Mouse (Mus musculus) right cerebral cortex, postnatal 10 days (tissue): ENCODE data around the gene Bdkrb1.

ENCODE experiments used
- DNase-seq, 2 experiments: peaks; one replicate each; pipeline ENCODE4 v3.0.0; 2021; ENCODE audit warnings: low spot score in 2 of 2

The Bdkrb1 gene

GRCm38 (mm10) chr12:105602581-105603210 lies at the start of gene Bdkrb1:
Gene Bdkrb1, plus strand, starts transcription at chr12:105603085.
- no peak for DNase-seq

DNA sequence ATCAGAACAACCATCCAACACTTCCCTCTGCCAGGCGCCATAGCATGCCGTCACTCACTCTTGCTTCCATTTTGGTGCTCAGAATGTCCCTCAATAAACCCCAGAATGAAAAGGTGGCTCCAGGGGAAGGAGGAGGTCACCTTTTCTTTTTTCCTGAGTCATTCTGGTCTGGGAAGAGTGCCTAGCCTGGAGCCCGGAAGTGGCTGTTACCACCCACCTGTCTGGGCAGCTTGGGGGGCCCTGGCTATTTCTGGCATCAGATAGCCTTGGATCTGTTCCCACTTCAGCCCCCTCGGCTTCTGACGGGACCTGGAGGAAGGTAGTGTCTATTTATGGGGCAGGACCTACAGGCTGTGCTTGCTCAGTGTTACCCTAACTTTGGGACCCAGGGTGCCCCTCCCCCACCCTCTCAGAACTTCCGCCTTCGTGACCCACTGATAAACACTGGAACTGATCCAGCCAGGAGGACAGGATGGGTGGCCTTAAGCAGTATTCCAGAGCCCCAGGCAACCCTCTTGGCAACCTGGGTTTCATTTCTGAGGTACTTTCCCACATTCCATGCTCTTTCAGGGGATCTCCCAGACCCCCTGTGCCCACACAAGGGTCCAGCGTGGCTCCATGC lies 48.6 kb upstream of the Bdkrb1 start:
- DNase-seq = no peak

GRCm38 (mm10) chr12:105555172-105555571 lies 47.7 kb upstream of the Bdkrb1 start:
- DNase-seq = no peak

DNA sequence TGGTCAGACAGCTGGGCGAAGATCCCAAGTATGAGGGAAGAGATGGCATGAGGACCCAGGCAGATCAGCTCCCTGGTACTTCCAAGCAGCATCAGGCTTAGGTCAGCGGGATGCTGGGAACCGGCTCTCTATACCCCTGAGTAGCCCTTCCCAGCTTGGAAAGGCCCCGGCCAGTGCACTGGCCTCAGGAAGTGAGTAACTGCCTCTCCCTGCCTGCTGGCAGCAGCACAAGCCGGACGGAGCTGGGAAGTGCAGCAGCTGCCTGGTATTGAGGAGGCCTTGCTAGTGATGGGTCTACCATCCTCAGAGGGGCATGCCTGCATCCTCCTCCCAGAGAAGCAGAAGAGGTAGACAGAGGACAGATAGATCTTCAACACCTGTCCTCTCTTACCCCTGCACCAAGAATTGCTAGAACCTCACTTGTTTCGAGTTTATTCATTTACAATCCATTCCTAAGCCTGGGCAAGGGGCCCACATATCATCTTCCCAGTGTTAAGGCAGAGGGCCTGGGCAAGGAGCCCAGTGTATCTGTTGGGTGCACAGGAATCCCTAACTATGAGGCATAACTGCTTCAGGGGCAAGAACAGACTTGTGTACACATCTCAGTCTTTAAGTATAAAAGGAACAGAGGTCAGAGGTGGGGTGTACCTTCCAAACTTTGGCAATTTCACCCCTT lies 45.5 kb upstream of the Bdkrb1 start:
- DNase-seq = no peak

- DNase-seq = peak in 1 of 2 experiments; percentile 48
Observed at GRCm38 (mm10) chr12:105561007-105561534, 41.8 kb upstream of the Bdkrb1 start.

GRCm38 (mm10) chr12:105562056-105562820 lies 40.6 kb upstream of the Bdkrb1 start:
- no peak for DNase-seq

- DNase-seq = no peak
Observed at GRCm38 (mm10) chr12:105562936-105563680, 39.8 kb upstream of the Bdkrb1 start, which contains the start of gene Bdkrb2. Gene Bdkrb2, plus strand, starts transcription at chr12:105563226.

GRCm38 (mm10) chr12:105563726-105564275 lies 39.1 kb upstream of the Bdkrb1 start:
- no peak for DNase-seq

DNA sequence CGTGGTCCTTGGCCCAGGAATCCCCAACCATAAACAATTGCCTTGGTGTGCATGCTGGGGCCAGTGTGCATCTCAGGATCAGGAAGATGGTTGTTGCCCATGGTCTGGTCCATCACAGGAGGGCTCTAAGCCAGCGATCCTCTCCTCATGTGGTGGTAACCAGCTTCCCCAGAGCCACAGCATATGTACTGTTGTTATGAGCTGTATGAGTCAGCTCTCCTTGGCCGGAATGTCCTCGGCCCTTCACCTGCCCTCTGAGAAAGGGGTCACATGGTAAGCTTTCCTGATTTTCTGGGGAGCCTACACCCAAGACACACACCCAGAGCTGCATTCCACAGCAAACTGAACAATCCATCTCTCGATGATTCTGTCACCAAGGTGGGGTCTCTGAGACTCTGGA lies 37.7 kb upstream of the Bdkrb1 start:
- DNase-seq = no peak

GRCm38 (mm10) chr12:105571867-105572266 lies 31.0 kb upstream of the Bdkrb1 start:
- no peak for DNase-seq

- DNase-seq = no peak
Observed at GRCm38 (mm10) chr12:105572622-105573021, 30.3 kb upstream of the Bdkrb1 start.

DNA sequence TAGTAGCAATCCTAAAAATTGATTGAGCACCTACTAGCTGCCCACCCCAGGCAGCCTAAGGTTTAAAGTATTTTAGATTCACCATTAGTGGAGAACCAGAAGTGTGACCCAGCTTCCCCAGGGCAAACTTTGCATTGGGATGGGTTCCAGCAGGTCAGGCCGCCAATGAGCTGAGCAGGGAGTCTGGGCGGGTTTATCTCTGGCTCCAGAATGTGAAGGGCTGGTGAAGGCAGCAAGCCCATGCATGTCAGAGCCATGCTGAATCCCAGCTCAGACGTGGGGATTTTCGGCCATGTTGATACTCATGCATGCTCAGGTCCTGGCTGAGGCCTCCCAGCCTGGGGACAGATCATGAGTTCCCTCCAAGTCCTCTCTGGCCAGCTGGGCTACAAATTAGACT lies 28.5 kb upstream of the Bdkrb1 start:
- no peak for DNase-seq

DNA sequence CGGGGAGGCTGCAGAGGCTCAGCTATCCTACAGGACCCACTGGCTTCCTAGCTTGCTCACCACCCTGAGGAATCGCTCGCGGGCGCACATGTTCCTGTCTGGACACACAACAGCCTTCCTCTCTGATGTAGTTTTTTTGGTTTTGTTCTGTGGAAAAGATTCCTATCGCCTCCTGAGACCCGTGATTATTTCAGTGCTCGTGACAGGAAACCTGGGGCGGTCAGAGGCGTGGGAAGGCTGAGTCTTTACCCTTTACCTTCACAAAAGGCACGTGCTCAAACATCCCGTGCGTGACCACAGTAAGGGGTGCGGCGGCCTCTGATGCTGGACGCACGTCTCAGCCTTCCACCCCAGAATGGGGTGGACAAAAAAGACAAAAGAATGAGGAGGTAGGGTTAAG lies 22.4 kb upstream of the Bdkrb1 start:
- no peak for DNase-seq

- DNase-seq = no peak
Observed at GRCm38 (mm10) chr12:105582486-105582885, 20.4 kb upstream of the Bdkrb1 start.

- DNase-seq = no peak
Observed at GRCm38 (mm10) chr12:105583484-105583883, 19.4 kb upstream of the Bdkrb1 start.

- DNase-seq = peak; percentile 71 to 73
Observed at GRCm38 (mm10) chr12:105584851-105585250, 18.0 kb upstream of the Bdkrb1 start.

GRCm38 (mm10) chr12:105587526-105587925 lies 15.4 kb upstream of the Bdkrb1 start:
- DNase-seq = no peak

- no peak for DNase-seq
Observed at GRCm38 (mm10) chr12:105590786-105591185, 12.1 kb upstream of the Bdkrb1 start.

GRCm38 (mm10) chr12:105592361-105592761 lies 10.5 kb upstream of the Bdkrb1 start:
- DNase-seq = no peak

GRCm38 (mm10) chr12:105593471-105593870 lies 9.4 kb upstream of the Bdkrb1 start:
- no peak for DNase-seq

DNA sequence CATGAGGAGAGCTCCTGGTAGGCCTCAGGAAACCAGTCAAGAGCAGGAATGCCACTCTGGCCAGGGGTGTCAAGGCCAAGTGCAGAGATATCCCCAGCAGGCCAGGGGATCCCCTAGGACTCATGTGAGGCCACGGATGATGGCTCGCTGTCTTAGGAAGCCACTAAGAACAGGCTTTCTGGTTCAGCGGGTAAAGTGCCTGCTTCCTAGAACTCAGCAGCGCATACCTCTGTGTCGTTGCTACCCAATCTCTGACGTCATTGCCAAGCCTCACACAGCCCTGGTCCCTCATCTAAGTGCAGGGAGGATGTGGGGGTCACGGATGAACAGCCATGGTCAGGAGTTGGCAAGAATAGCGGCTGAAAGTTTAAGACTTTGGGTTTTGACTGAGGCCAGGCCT lies 5.8 kb upstream of the Bdkrb1 start:
- no peak for DNase-seq
